Mouse (Mus musculus): ENCODE measurements at regions not wholly inside any gene's neighbourhood (a gene's known extent, or its start where the extent isn't known, plus 50 kb on each side); places are given as distances from the start of the nearest gene placed in this dataset.
A peak's percentile ranks its signal among the peaks of the same experiment; 100 is the strongest.

DNA sequence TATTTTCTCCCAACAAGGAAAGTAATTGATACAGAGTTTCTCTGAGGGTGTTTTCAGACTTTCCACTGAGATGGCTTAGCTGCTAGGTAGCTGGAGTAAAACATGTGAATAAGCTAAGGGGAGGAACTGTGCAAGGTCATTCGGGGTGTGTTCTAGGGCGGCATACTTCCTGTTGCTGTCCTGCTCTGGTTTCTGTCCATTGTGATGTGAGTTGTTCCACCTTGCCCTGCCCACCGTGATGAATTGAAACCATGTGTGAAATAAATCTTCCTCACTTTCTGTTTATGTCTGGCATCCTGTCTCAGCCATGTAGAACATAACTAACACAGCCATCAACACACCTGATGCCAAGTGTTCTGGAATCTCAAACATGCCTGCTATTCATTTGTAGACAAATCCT, 472.6 kb upstream of the Nrp1 start:
- DNase-seq (ENCODE audit: low spot score in 2 of 2): no peak

DNA sequence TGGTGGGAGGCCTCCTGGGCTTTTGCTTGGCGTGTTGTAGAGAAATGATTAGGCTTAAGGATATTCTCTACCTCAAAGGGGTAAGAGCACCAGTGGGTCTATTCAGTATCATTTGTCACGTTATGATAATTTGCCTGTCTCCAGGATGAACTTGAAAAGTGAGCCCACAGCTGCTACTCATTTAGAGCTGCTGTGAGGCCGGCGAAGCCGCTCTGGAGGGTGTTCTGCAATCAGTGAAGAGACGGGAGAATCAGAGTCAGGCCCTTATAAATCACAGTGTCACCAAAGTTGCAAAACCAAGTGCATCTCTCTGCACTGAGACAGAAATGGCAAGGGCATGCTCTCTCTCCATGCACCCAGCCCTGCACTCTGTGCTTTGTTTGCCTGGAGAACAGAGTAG, 467.7 kb upstream of the Nrp1 start:
- DNase-seq (ENCODE audit: low spot score in 2 of 2): no peak

DNA sequence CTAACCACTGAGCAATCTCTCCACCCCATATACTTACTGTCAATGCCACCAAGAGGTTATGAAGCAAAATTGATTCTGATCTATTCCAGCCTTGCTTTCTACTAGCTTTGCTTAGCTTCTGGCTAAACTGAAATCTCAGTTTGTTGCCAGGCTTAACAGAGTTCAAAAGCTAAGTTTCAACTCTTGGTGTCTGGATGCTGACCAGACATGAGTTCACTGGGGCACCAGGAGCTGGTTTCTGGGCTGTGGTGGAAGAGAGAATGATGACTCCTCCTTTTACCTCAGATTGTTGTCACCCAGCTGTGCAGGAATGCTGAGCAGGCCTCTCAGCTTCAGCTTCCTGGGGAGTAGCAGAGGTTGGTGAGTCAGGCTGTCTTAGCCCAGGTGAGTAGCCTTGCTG, 464.1 kb upstream of the Nrp1 start:
- DNase-seq (ENCODE audit: low spot score in 2 of 2): no peak

DNA sequence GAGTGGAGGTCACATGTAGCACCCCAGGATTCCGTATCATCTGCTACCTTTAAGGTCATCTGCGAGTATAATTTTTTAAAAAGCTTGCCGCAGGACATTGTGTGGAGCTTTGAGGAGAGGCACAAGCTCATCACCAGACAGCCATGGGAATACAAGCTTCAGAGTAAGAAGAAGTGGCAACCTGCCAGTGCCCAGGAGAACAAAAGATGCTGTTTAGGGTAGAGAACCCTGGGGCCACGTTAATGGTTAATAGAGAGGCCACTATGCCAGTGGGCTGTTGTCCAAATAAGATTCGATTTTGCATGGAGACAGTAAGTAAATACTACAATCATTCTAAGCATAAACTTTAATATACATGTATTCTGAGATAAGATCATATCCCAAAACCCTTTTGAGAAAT, 450.0 kb upstream of the Nrp1 start:
- DNase-seq (ENCODE audit: low spot score in 2 of 2): no peak

DNA sequence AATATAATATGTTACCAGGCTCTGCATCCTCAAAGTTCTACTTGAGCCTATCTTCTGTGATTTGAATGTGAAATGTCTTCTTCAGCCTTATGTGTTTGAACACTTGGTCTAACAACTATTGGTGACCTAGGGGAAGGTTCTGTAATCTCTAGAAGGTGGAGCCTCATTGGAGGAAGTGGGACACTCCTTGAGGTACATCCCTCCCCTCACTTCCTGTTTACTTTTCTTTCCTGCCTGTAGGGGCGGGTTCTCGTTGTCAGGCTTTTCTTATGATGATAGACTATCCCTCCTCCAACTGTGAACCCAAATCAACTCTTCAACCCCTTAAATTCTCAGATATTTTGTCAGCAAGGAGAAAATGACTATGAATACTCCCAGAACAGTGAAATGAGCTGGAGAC, 448.8 kb upstream of the Nrp1 start:
- no peak for DNase-seq (ENCODE audit: low spot score in 2 of 2)

DNA sequence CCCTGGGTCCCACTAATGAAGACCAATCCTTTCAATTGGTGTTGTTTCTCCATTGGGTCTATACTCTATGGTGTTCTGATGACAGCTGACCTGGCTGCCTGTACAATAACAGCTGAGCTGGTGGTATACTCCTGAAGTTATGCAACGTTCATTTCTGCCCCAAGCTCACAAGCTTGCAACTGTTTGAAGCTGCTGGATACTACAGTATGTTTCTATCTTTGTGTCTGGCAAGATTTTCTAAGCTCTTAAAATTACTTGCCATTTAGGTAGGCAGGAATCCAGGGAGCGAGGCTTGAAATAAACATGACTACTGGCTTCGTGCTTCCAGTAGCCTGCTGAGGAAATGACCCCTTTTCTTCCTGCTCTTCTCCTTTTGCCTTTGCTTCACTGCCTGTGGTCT, 444.3 kb upstream of the Nrp1 start:
- DNase-seq (ENCODE audit: low spot score in 2 of 2): peak in 1 of 2 experiments; percentile 11

DNA sequence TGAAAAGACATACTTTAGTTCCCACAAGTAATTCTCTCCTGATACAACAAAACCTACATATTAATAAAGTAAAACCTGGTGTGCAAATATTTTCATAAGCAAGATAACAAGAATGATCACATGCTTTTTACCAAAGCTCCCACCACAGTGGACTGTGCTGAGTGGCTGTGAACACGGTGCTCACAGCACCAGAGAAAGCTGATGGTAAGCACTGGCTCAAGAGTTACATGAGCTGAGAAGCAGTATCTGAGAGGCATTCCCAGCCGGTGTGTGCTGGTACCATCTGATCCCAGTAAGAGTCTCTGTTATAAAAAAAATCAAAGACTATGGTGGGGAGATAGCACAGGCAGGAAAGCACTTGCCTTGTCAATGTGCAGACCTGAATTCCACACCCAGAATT, 443.5 kb upstream of the Nrp1 start:
- DNase-seq (ENCODE audit: low spot score in 2 of 2): no peak

DNA sequence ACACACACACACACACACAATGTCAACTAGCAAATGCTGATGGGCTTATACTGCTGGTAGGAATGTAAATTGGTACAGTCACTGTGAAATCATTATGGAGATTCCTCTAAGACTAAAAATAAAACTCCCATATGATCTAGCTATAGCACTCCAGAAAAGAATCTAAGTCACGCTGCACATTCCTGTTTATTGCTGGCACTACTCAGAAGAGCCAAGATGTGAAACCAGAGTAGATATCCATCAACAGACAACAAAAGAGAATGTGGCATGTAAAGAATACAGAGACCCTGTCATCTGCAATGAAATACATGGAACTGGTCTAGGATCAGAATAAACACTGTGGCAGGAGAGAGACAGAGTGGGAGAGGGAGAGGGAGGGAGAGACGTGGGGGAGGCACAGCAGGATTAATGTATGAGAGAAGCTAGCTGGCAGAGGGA, 442.8 kb upstream of the Nrp1 start:
- DNase-seq (ENCODE audit: low spot score in 2 of 2): no peak

DNA sequence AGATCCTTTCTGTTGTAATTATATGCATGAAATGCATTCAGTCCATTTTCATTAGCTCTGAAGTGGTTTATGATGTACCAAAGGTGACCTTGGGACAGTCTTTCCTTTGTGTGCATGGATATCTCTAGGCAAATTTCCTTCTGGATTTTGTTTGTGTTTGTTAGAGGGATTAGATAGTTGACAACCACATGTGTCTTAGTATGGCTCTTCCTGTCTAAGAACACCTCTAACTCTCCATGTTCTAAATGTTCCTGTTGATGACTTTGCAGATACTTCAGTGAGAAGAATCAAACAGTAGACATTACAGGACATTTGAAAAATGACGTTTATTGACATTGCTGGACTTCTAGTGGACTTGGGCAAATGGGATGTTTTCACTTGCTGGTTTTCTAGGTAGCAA, 436.5 kb upstream of the Nrp1 start:
- no peak for DNase-seq (ENCODE audit: low spot score in 2 of 2)

DNA sequence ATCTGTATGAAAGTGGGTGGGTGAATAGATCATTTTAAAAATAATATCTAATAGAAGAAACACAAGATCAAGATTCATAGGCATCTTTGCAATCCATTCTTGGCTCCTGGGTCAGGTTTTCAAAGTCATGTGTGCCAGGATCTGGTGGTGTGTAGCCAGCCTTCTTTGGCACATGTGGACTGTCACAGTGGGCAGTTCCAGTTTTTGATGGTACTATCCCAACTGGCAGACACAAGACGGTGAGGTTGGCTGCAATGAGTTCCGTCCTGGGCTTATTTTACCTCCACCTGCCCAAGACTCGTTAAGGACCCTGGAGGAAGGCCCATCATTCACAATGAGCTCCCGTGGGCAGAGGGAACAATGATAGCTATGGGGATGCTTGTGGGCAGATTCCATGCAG, 435.1 kb upstream of the Nrp1 start:
- DNase-seq (ENCODE audit: low spot score in 2 of 2): no peak

DNA sequence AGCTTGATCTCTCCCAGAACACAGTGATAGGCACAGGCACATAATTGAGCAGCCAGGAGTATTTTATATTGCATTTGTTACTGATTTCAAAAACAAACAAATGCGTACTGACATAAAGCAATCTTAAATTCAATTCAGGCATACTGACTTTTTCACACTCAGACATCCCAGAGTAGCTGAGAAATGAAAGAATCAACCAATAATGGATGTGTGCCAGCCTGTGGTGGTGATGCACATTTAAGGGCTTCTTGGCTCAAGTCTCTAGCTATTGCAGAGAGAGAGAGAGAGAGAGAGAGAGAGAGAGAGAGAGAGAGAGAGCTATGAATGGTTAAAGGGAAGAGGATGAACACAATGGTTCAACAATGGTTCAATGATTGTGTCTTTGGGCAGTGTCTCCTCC, 426.1 kb upstream of the Nrp1 start:
- no peak for DNase-seq (ENCODE audit: low spot score in 2 of 2)

DNA sequence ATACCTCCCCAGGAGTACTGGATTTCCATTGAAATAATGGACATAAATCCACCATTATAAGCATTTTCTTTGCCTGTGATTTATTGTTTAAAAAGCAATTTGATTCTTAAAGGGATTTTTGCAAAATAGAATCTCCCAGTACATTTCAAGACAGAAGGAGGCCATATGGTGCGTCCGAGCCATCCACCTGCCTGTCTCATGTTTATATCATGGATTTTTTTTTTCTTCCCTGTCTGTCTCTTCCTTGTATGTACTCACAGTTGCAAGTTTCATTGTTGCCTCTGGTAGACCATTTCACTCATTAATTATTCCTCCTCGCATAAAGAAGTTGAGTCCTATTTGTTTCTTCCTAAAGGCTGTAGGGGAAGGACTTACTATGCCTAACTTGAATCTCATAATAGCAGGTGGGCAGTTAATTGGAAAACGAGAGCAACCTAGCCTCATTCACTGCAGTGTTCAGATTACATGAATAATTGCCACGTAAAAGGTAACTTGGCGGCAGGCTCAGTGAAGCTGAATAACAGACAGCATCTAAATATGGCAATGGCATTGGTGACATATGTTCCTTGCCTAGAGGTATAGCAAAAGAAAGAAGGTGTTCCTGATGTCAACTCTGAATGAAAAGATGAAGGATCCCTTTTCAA, 421.5 kb upstream of the Nrp1 start:
- DNase-seq (ENCODE audit: low spot score in 2 of 2): peak; percentile 33 to 74

DNA sequence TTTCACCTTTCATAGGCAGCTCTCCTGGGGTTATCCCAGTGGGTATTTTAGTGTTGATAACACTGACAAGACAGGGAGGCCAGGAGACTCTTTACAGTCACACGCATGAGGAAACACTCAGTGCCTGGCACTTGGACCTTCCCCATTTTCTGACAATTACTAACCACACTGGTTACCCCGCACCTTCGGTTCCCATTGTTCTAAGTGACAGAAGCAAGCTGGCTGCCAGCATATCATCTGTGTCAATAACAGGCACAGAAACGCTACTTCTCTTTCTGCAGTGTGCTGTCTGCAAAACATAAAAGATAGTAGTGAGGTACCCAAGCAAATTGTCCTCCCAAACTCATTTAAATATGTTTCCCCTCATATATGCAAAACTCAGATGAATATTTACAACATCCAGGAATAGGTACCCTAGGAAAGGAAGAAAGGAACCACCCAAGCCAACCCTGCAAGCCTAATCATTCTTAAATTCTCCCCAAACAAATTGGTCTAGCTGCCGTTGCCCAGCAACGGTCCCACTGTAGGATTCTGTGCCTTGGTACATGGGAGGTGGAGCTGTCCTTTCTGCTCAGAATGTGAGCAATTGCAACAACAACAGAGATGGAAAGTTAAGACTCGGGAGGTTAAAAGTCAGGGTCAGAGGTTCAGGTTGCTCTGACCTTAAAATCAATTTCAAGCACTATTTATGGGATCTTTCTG, 419.0 kb upstream of the Nrp1 start:
- peak; percentile 42 for DNase-seq (ENCODE audit: low spot score in 2 of 2)

DNA sequence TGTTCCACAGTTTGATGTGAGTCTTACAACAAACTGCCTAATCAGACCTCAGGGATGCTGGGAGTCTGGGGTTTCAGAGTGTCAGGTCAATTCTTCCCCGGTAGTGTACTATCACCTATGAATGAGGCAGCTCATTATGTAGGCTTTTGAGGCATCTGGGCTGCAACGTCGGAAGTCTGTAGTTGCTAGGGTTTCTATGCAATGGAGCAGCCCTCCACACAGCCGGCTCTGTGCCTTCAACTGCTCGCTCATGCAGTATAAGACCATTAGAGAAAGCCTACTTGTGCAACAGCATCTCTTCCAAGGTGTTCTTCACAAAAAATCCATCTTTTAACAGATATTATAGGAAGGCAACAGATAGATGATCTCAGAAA, 418.4 kb upstream of the Nrp1 start:
- no peak for DNase-seq (ENCODE audit: low spot score in 2 of 2)

DNA sequence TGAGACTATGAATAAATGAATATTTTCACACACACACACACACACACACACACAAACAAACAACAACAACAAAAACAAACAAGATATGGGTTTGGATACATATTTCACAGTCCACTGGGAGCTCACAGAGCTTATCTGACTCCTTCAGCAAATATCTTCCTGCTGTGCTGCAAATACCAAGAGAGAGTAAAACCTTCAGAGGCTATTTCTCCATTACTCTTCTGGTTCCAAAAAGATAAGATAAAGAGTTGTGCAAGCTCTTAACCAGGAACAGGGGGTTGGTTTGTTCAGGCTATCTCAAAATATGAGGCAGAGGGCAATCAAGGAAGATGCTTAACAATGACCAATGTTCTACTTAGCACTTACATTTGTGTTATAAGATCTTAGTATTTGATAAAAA, 416.1 kb upstream of the Nrp1 start:
- no peak for DNase-seq (ENCODE audit: low spot score in 2 of 2)

DNA sequence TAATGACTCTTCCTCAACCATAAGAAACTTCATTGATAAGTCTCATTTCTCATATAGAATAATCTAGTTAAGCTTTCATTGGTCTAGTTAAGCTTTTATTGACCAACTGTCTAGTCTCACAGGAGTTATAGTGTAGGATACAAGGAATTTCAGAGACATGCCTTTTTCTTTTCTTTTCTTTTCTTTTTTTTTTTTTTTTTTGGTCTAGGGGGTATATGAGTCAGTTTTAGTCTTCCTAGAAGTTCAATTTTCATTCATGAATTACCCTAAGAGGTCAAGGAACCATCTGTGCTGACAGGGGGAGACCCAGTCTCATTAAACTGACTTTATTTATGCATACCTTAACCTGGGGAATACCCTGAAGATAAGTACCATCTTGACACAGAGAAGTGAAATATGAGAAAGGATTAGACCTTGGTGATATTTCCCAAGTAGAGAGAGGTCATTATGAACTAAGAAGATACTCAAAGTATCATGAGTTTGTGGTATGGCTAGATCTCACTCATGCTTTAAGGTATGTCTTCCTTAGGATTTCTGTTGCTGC, 413.4 kb upstream of the Nrp1 start:
- DNase-seq (ENCODE audit: low spot score in 2 of 2): no peak

DNA sequence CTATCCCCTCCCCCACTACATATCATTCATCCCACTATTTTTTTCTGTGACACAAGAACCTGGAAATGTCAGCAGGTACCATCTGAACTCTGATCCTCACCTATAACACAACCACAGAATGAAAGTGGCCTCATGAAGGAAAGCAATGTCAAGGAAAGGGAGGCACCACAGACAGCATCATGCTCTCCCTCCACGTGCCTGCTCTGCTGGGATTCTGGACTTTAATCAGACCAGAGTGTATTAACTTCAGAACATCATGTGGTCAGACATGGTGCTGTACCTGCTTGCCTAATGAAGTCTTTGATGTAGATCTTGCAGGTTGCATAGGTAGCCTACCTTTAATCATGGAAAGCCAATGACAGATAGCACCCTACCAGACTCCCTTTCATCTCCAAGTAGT, 400.8 kb upstream of the Nrp1 start:
- no peak for DNase-seq (ENCODE audit: low spot score in 2 of 2)

DNA sequence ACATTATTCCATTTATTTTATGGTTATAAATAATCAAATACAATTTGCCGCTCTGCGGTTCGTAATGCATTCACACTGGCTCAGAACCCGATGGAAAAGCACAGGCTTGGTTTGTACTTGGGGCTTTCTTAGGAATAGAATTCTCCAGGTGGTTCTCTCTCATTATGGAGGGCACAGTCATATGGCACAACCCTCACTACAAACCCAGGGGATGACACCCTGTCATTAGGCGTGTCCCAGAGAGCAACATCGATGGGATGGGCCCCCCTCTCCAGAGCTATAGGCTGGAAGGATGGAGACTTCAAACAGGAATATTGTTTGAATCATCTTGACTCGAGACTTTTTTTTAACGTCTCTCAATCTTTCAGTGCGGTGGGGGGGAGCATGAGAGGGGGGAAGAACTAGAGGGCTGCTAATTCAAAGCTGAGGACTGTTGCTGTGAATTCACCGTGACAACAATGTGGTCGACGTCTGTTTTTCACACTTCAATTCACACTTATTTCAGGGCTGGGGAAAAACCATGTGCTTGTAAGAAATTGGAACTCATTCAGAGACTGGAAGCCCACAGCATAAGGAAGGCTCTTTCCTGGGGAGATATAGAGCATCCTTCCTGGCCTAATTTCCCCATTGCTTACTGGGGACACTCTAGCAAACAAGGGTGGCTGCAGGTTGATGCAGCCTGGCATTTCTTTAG, 399.9 kb upstream of the Nrp1 start:
- DNase-seq (ENCODE audit: low spot score in 2 of 2): no peak

DNA sequence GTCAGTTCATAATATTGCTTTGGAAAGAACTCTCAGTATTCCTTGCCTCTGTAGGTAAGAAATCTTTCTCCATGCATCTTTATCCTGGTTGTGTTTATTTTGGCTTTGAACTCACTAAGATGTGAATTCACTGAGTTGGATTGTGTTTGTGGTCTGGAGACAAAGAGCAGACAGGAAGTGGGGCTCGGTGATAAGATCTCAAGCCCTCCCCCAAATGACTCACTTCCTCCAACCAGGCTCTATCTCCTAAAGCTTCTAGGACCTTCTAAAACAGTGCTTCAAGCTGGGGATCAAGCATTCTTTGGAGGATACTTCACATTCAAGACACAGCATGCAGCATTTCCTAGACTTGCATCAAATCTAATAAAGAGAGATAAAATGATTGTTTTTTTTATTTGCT, 395.5 kb upstream of the Nrp1 start:
- DNase-seq (ENCODE audit: low spot score in 2 of 2): no peak

DNA sequence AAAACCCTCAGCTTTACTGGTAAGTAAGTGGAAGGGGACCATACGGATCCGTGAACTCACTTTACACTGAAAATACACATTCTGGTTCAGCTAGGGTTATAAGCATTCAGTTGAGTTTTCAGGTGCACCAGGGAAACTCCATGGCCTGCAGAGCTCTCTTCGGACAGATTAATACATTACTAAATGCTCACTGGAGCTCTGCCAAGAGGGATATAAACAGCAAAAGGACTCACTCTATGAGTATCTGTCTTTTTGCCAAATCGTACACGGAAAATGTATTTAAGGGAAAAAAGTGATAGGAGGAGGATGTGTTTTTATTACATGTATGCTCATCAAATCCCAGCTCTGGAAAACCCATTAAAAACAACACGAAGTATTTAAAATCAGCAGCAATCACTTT, 394.8 kb upstream of the Nrp1 start:
- DNase-seq (ENCODE audit: low spot score in 2 of 2): no peak

DNA sequence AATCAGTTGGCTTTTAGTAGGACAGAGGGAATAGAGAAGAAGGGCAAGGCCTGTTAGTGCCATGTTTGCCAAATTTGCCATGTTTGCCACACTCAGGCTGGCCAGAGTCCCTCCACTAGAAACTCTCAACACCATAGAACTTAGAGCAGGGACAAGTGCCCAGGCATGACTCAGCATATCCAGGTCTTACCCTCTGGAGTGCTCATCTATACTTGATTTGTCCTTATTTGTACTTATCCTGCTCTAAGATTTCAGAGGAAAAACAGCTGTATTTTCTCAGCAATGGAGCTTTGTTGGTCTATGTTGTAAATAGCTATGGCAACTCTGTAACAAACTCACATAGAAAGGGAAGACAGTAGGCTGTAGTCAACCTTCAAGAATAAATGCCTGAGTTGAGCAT, 393.6 kb upstream of the Nrp1 start:
- DNase-seq (ENCODE audit: low spot score in 2 of 2): no peak

DNA sequence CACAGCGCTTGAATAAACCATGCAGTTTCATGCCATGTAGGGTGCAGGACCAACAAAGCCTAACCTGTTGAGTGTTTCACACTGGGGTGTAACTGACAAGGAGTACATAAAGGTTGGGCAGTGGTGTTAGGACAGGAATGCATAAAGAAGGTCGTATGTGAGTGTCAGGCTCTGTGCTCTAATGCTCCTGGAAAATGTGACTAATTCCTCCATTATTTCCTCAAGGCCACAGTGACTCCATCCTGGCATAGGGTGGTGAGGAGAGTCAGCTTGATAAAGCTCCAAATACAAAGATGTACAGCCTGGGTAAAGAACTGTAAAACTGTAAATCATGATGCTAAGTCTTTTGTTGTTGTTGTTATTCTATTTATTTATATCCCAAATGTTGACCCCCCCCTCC, 393.1 kb upstream of the Nrp1 start:
- no peak for DNase-seq (ENCODE audit: low spot score in 2 of 2)

DNA sequence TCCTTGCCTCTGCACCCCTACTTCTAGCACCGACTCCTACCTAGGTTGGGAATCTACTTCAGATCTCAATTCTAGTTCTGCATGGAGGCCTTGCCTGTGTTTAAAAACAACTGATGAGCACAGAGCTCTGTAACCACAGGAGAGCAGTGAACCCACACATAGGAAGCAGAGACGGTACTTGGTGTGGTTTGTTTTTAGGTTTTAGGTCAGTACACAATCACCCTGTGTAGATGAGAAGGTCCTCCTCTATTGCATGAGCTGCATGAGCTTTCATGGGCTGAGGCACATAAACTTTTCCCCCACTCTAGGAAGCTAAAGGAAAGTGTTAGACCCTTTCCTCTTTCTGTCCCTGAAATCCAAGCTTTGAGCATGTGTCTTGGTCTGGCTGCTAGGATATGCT, 390.4 kb upstream of the Nrp1 start:
- no peak for DNase-seq (ENCODE audit: low spot score in 2 of 2)
